Mouse (Mus musculus): ENCODE results near the gene Khdc4.

Khdc4 gene

DNA sequence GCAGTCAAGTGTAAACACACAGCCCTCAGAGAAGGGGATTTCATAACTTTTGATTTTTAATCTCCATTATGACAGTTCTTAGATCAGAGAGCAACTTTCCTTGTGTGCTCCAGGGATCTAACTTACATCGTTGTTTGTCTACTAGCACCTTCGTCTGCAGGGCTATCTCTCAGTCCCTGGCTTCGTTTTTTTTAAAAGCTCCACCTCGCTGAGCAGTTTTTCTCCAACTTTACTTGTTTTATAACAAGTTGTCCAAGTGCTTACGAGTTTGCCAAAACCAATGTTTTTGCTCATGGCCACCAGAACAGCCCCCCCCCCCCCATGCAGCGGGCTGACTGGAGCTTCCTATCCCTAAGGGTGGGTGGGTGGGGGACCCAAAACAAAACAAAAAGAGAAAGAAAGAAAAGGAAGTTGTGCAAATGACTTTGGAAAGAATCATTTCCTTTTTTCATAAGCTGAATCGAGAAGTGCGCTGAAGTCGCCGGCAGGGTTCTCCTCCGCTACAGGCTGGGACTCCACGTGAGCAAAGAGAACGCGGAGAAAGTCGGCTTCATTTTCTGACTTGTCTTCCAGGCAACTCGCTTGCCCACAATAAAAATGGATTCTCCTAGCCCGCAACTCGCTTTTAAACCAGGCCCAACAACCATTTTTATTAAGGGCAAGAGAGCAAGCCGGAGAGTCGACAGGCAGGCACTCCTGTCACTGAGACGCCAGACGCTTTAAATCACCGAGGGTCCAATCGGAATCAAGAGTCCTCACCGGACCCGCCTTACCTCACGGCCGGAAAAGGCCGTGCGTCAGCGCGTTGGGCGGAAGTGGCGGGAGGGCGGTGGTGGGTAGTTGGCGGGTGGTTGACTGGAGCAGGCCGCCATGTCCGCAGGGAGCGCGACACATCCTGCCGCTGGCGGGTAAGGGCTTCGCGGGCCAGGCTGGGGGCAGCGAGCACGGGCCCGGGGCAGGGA is at the start of gene Khdc4:
TSS of gene Khdc4 (plus strand) at position 824 of the 962 bp plus-strand sequence.
- DNase-seq: peak; percentile 93 to 95

DNA sequence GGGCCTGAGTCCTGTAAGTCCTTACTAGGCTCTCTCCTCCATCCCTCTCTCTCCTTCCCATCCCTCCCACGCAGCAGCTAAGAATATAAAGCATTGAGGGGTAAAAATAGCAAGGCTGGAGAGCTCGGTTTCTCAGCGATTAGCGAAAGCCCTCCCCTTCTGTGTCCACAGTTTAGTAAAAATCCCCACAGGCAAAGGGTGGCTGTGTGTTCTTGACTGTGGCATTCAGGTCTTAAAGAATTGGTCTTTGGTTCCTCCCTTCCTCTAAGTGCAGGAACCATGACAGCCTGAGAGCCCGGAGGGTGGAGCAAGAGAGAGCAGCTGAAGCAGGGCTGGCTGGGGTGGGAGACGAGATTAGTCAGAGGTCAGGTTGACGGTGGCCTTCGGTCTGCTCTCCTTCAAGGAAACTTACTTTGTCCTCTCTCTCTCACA is 49.0 kb upstream of the Khdc4 start:
- no peak for DNase-seq

DNA sequence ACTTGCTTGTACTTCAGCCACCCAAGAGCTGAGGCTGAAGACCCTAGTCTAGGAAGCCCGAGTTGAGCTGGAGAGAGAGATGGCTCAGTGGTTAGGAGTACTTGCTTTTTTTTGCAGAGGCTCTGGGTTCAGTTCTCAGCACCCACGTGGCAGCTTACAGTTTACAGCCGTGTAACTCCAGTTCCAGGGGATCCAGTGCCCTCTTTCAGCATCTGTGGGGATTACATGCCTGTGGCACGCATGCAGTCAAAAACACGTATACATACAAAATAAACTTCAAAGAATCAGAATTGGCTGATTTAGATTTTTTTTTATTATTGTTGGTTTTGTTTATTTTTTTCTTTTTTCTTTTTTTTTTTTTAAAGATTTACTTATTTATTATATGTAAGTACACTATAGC is 48.5 kb upstream of the Khdc4 start:
- no peak for DNase-seq

DNA sequence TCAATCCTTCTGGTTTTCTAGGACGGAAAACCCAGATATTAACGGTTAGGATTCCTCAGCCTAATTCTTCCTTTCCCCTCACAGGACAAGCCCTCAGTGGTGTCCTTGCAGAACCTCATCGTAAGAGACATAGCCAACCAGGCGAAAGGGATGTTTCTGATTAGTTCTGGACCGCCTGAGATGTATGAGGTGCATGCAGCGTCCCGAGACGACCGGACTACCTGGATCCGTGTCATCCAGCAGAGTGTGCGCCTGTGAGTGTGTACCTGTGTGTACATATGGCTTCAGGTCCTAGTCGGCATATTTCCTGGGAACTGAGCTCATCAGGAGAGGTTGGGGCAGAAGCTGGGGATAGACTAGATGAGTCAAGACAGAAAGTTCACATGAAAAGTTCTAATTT is 46.4 kb upstream of the Khdc4 start:
- no peak for DNase-seq

DNA sequence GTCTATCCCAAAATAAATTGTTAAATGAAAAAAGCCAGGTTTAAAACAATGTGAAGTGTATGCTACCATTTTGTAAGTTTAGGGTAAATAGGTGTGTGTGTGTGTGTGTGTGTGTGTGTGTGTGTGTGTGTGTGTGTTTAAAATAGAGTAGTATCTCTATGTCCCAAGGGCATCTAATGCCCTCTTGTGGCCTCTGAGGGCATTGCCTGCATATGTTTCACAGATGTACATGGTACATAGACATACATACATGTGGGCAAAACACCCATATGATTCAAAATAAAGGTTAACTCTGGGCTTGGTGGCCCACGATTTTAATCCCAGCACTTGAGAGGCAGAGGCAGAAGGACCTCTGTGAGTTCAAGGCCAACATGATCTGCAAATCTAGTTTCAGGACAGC is 44.9 kb upstream of the Khdc4 start:
- peak; percentile 74 to 81 for DNase-seq

DNA sequence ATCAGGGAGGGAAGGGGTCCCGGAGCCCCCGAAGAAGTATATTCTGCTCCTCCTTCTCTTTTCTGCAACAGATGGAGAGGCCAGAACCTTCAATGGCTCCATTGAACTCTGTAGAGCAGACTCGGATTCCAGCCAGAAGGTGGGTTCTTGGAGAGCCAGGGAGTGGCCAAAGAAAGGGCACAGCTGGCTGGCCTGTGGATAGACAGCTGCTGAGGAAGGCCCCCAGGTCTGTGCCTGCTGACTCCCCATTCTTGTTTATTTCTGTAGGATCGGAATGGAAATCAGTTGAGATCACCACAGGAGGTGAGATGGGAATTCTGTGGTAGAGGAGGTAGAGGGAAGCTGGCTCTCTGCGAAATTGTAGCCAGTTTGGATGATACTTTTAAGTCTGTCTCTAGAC is 42.5 kb upstream of the Khdc4 start:
- DNase-seq: no peak

DNA sequence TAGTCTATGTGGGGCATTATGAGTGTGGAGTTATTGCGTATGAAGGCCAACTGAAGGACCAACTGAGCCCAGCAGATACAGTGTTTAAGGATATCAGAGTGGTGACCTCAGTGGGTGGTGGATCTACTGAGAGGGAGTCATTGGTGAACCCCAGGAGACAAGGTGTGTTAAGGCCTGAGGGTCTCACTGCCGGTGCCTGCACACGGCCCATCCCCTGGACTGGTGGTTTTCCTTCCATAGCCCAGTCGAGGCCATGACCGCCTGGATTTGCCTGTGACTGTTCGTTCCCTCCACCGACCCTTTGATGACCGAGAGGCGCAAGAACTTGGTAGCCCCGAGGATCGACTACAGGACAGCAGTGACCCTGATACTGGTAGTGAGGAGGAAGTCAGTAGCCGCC is 39.7 kb upstream of the Khdc4 start:
- DNase-seq: no peak

DNA sequence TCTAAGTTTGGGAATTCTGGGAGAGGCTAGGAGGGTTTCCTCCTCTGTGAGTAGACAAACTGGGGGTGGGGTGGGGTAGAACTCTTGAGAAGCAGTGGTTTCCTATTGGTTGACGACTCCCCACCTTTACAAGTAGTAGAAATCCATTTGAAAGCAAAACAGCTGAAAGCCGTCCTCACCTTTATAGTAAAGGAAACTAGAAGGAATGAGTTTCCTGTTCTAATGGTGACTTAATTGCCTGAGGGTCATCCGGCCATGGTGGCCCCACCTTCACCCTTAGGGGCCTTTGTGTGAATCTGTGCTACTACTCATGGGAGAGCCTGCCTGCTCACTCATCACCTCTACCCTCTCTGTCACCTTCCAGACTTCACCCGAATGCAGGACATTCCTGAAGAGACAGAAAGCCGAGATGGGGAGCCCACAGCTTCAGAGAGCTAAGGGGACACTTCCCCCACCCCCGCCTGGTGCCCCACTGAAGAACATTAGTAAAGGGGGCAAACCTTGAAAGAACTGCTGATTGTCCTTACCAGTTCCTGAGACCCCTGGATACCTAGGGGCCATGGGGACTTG is 39.1 kb upstream of the Khdc4 start:
- no peak for DNase-seq

DNA sequence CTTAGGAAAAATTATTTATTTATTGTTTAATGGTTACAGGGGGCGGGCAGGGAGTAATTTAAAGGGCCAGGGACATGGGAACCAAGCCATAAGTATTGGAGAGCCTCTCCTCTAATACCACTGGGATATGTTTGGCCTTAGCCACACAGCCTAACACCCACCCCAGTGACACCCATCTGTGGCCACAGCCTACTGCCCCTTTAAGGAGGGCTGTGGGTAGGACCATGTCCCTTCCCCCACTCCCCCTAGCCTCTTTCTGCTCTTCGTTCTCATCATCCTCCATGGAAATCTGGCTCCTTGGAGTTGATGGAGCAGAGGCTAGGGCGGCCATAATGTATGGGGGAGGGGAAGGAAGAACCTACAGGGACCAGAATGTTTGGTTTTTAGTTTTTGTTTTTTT is 38.5 kb upstream of the Khdc4 start:
- DNase-seq: no peak

DNA sequence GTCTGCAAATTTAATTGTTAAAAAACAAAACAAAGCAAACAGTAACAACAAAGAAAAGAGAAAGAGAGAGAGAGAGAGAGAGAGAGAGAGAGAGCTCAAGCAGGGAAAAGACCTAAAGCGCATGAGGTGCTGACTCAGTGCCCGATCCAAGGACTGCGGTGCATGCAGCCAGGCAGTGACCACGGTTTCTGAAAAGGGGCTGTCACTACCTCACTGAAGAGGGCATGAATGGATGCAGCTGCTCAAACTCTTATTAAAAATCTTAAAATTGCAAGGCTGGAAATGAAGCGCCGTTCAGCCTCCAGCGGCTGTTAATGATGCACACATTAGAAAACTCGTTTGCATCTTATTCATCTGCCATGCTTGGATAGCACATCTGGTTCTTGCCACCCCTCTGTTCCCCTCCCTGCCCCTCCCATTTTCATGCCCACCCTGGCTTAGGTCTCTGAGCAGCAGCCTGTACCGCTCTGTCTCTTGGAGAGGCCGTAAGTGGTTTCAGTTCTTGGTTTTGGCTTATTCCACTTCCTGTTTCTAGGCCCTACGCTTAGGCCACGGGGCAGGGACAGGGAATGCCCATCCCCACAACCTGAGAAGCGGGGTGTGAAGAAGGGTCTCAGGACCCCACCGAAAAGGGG is 37.7 kb upstream of the Khdc4 start:
- no peak for DNase-seq

DNA sequence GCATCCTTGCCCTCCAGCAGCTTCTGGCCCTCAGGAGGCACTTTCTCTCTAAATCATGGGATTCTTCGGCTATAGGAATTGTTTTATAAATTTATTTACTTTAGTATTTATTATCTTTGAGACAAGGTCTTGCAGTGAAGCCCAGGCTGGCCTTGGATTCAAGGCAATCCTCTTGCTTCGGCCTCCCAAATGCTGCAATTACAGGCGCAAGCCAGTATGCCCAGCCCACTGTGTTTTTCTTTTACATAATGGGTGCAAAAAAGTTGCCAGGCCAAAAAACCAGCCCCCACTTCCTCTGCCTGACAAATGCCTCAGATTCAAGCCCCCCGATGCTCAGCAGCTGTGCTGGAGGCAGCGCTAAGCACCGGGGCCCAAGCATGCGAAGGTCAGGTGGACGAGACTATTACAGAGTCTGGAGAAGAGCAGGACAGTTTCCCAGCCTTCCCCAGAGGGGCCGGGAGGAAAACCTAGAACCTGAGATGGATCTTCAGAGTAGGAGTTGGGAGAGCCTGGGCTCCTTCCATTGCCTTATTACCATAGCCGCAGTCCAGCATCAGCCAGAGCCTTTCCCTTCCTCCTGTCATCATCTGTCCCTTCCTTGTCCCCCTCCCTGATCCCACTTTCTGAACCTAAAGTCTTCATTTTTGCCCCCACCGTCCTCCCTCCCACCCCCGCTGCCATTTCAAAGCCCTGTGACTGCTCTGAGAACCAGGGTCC is 37.0 kb upstream of the Khdc4 start:
- DNase-seq: no peak

DNA sequence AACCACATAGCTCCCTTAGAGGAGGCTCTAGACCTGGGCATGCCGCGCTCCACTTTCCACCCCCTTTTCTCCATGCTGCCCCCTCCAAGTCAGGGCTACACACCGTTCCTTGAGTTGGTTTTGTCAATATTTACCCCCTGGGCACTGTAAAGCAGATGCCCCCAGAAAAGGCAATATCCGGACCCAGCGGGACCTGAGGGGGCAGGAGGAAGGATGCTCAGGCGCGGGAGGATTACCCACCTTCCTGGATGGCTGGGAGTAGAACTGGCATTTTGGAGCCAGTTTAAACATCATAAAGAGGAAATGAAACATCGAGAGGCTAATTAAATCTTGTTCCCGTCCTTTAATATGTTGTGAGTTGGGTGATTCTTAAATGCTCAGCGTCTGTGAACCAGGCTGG is 36.4 kb upstream of the Khdc4 start:
- DNase-seq: no peak

DNA sequence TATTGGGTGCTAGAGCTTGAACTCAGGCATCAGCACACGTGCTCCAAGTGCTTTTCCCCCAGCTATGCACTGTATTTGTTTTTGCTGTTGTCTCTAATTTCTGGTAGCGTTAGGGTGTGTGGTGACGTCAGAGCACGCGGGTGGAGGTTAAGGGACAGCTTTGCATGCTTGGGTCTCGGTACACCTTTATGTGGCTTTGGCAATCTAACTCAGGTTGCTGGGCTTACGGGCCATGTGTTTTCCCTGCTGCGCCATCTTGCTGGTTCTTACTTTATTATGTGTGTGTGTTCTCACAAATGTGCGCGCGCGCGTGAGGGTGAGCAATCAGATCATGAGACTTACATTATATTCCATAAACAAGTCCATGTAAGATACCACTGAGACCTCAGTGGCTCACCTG is 35.6 kb upstream of the Khdc4 start:
- no peak for DNase-seq

DNA sequence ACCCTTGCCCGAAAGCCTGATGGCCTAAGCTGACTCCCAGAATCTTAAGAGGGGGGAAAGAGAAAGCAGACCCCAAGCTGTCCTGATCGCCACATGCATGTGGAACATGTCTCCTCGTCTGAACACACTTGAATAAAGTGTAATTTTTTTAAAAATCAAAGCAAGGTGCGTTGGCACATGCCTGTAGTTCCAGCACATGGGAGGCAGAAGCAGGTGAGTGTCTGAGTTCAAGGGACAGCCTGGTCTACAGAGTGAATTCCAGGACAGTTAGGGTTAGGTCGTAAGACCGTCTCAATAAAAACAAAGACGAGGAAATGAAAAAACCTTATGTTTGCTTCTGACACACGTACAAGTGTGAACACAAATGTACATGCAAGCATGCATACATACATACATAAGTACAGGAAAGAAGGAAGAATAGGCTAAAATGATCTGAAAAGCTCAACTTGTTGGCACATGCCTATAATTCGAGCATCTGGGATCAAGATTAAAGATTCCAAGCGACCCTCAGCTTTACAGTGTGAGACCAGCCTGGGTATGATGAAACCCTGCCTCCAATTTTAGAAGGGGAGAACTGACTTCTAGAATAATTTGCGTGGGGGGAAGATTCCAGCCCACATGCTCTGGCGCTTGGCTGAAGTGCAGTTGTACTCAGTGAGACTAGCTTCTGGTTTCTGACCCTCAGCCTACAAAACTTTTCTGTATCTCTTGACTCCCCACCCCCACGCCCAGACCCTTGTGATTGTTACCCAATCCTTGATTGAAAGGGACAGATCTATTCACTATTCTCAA is 34.7 kb upstream of the Khdc4 start:
- no peak for DNase-seq

DNA sequence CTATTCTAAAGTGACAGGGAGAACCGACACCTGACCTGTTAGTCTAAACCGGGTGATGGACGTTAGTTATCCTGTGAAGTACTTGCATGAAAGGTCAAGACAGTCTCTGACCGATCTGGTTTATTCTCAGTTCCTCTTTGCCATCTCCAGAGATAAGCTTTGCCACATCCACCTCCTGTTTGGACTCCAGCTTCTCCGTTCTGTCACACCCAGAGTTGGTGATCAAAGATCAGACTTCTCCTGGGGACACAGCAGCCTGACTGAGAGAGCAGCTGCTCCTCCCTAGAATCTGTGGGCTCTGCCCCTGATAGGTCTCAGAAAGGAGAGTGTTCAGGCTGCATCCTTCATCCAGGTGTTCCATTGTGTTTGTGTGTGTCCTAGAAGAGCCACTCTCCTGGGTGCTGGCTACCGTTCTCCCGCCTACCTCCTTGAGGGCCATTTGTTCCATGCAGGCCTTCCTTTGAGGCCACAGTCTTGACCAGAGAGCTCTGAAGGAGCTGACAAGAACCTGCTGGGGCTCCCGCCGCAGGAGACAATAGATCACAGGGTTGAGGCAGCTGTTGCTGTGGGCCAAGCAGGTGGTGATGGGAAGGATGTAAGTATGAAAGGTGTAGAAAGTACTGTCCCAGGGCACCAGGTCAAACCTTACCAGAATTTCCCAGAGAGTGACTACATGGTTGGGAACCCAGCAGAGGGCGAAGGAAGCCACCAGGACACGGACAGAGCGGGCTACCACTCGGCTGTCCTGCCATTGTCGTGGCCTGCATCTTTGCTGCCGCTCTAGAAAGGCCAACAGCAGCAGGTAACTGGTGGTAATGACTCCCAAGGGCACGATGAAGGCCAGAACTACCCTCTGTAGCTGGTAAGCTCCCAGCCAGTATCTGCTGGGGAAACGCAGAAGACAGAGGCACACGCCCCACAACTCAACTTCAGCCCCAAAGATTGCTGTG is 33.7 kb upstream of the Khdc4 start:
- no peak for DNase-seq

DNA sequence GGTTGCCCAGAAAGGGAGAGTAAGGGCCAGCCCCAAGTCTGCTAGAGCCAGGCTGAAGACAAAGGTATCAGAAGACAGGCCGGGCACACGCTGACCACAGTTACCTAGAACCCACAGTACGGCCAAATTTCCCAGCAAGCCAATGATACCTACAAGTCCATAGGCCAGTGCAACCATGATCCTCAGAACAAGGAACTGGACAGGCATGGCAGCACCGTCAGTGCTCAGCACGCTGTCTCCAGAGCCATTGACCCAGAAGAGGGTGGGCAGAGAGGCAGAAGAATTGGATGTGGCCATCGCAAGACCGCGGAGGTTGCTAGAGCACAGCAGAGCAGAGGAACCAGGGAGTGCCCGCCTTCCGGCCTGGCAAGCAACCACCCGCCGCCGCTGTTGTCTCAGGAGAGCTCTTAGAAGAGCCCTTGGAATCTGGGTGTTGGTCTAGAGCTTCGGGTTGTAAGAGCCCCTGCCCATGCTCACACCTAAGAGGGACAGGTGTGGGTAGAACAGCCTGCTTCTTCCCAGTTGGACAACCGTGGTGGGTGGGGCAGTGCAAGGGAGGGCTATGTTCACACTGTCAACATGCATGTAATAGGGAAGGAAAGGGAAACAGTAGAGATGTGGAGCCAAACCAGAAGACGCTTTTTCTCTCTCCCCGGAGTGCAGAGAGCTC is 32.6 kb upstream of the Khdc4 start, which contains the start of gene Rxfp4:
TSS of gene Rxfp4 (minus strand) at position 297 of the 670 bp plus-strand sequence.
- DNase-seq: no peak

DNA sequence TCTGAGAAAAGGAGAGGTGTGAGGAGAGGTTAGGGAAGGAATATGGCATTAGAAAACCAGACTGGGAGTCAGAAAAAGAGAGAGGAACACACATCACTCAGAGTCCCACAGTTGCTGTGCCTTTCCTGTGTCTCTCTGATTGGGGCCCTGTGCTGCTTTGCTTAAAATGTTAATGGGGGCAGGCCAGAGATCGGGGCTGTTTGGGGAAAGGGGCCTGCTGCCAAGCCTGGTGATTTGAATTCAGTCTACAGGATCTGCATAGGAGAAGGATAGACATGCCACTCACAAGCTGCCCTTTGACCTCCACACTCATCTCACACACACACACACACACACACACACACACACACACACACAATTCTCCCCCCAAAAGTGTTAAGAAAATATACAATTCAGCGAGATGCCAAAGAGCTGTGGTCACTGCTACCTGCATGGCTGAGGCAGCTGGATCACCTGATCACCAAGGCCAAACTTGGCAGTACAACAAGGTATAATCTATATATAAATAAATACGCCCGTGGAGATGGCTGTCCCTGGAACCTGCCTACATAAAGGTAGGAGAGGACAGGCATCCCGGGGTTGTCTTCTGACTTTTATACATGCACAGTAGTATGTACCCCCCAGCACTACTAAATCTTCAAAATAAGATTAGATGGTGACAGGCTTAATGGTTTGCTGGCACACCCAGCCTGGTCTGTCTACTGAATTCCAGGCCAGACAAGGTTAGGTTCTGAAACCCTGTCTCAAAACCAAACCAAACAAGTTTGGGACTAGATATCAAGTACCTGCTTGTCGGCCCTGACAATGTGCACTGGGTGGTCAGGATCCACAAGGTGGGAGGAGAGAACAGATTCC is 31.9 kb upstream of the Khdc4 start:
- no peak for DNase-seq

DNA sequence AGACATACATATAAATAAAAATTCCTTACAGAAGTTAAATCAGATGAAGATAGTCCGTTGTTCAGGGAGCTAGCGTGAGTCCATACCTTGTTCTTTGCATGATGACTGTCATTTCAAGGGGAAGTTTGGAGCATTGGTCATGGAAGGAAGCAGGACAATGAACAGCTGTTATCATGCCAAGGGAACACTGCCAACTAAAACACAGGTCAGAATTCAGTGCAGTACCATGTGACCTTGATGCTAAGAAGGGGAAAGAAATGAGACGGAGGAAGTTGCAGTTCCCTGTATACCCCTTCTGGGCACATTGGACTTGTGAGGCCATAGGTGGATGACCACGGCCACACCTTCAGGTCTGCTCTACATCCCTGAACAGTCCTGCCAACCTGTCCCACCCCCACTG is 31.0 kb upstream of the Khdc4 start:
- DNase-seq: no peak

DNA sequence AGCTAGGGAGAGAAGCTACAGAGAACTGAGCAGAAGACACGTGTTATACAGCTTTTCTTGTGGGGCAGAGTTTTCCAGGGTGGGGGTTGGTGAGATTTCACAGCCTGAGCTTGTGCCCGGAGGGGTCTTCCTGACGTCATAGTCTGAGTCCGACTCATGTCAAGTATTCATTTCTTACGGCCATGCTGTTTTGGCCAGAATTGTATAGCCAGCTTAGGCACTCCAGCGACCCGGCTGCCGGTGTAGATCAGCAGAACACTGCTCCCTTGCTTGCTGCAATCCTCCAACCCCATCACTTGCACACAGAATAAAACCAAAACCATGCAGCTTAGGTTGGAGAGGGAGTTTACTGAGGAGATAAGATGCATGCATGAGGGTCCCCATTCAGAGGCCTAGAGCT is 30.0 kb upstream of the Khdc4 start:
- DNase-seq: no peak

Data from cerebellum, postnatal 36 days (tissue).